Mouse (Mus musculus): ENCODE measurements at regions not wholly inside any gene's neighbourhood (a gene's known extent, or its start where the extent isn't known, plus 50 kb on each side); places are given as distances from the start of the nearest gene placed in this dataset.
A peak's percentile ranks its signal among the peaks of the same experiment; 100 is the strongest.
"Not testable (repeated sequence)": the region's sequence is repeated elsewhere in the genome, so short reads cannot be mapped to it uniquely, and the experiment has no call there.

DNA sequence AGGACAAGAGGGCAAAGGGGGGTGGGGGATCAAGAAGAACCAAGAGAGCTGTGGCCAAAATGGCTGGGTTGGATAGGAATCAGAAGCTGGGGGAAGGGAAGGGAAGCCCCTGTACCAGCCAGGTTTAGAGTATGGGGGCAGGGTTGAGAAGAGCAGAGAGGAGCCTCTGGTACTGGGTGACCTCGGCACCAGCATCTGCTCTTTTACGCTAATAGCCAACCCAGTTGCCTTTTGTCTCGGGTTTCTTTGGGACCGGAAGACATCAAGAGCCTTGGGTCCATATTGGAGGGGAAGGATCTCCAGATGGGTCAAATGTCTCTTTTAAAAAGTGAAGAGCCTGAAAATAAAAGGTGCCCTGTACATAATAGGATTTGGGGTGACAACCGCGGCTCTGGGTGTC lies 493.0 kb upstream of the Gulo start:
- H3K27ac ChIP-seq (ENCODE audit: low read length): no peak overlapping the region
- WGBS: 85% methylated on average over 6 of the region's 6 CpGs
- H3K9ac ChIP-seq (ENCODE audit: low read length): no peak overlapping the region
- no peaks in the 10 kb centered on the region for H3K36me3 ChIP-seq (ENCODE audit: control insufficient read depth, insufficient read depth)
- no peaks in the 10 kb centered on the region for H3K9me3 ChIP-seq (replicated peaks; ENCODE audit: control insufficient read depth, low read length)
- ATAC-seq (replicated peaks; ENCODE audit: extremely low read depth, insufficient read depth, low FRiP score): no peak
- no peak overlapping the region for H3K4me2 ChIP-seq (ENCODE audit: low read depth, low read length)
- H3K4me1 ChIP-seq (ENCODE audit: control insufficient read depth, insufficient read depth, low read length): no peaks in the 10 kb centered on the region
- H3K27me3 ChIP-seq (ENCODE audit: control insufficient read depth, insufficient read depth, low read length): no peaks in the 10 kb centered on the region
- H3K4me3 ChIP-seq (ENCODE audit: low read length): no peak overlapping the region

DNA sequence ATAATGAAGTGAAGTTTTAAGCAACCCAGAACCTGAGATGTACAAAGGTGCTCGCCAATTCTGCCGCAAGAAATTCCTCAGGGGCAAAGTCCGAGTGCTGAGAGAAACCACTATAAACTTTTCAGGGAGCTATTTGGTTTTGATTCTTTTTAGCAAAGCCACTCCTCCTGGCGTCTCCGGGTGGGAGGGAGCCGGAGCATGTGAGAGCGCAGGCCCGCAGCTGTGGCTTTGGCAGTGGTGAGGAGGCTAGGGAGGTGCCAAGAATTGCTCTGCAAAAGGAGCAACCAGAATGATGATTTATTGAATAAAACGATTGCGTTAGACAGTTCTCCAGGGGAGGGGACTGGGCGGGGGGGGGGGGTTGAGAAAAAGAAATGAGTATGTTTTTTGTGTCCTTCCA lies 490.9 kb upstream of the Gulo start:
- Histone ChIP-seq H3K4me1 (ENCODE audit: control insufficient read depth, insufficient read depth, low read length) (no peaks in the 10 kb centered on the region), H3K27ac (ENCODE audit: low read length) (no peak overlapping the region), H3K27me3 (ENCODE audit: control insufficient read depth, insufficient read depth, low read length) (no peaks in the 10 kb centered on the region), H3K36me3 (ENCODE audit: control insufficient read depth, insufficient read depth) (no peaks in the 10 kb centered on the region), H3K9me3 (replicated peaks; ENCODE audit: control insufficient read depth, low read length) (no peaks in the 10 kb centered on the region), H3K9ac (ENCODE audit: low read length) (no peak overlapping the region), H3K4me2 (ENCODE audit: low read depth, low read length) (no peak overlapping the region; the same call in 1 of the 2 replicates), H3K4me3 (ENCODE audit: low read length) (no peak overlapping the region)
- WGBS: 44% methylated on average over 11 of the region's 11 CpGs
- no peak for ATAC-seq (replicated peaks; ENCODE audit: extremely low read depth, insufficient read depth, low FRiP score)

DNA sequence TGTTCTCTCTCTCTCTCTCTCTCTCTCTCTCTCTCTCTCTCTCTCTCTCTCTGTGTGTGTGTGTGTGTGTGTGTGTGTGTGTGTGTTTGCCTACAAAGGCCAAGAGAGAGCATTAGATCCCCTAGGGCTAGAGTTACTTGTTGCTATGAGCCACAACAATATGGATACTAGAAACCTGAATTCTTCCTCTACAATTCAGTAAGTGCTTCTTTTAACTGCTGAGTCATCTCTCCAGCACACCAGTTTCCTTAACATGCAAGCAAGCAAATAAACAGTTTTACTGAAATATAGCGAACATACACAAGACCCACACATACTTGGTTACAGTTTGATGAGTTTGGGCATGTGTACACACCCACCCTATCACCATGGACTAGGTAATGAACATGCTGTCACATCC lies 486.1 kb upstream of the Gulo start:
- Histone ChIP-seq H3K4me2 (ENCODE audit: low read depth, low read length) (no peak overlapping the region), H3K4me3 (ENCODE audit: low read length) (no peak overlapping the region), H3K36me3 (ENCODE audit: control insufficient read depth, insufficient read depth) (no peaks in the 10 kb centered on the region), H3K4me1 (ENCODE audit: control insufficient read depth, insufficient read depth, low read length) (no peaks in the 10 kb centered on the region), H3K27me3 (ENCODE audit: control insufficient read depth, insufficient read depth, low read length) (no peaks in the 10 kb centered on the region), H3K27ac (ENCODE audit: low read length) (no peak overlapping the region), H3K9me3 (replicated peaks; ENCODE audit: control insufficient read depth, low read length) (no peaks in the 10 kb centered on the region), H3K9ac (ENCODE audit: low read length) (no peak overlapping the region)
- ATAC-seq (replicated peaks; ENCODE audit: extremely low read depth, insufficient read depth, low FRiP score): no peak
- WGBS: 96% methylated on average over 1 of the region's 1 CpGs

DNA sequence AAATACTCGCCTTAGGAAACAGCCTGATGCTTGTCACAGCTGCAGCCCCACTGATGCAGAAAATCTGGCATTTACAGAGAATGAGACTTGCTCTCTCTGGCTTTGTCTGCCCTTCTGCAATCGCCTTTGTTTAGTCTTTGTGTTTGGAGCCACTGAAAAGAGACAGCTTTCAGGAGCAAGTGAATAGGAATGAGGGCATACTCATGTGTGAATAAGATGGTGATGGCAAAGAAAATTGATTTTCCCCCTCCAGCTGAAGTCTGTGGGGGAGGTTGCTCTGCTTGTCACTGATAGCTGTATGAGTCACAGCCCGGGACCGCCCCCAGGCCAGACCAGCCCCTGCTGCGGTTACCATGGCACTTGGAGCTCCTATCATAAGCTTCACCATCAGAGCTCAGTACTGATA lies 485.5 kb upstream of the Gulo start:
- Histone ChIP-seq H3K27me3 (ENCODE audit: control insufficient read depth, insufficient read depth, low read length) (no peaks in the 10 kb centered on the region), H3K9me3 (replicated peaks; ENCODE audit: control insufficient read depth, low read length) (no peaks in the 10 kb centered on the region), H3K9ac (ENCODE audit: low read length) (no peak overlapping the region), H3K4me2 (ENCODE audit: low read depth, low read length) (no peak overlapping the region), H3K4me1 (ENCODE audit: control insufficient read depth, insufficient read depth, low read length) (no peaks in the 10 kb centered on the region), H3K36me3 (ENCODE audit: control insufficient read depth, insufficient read depth) (no peaks in the 10 kb centered on the region), H3K27ac (ENCODE audit: low read length) (no peak overlapping the region), H3K4me3 (ENCODE audit: low read length) (no peak overlapping the region)
- ATAC-seq (replicated peaks; ENCODE audit: extremely low read depth, insufficient read depth, low FRiP score): no peak
- 17% methylated on average over 5 of the region's 5 CpGs for WGBS

DNA sequence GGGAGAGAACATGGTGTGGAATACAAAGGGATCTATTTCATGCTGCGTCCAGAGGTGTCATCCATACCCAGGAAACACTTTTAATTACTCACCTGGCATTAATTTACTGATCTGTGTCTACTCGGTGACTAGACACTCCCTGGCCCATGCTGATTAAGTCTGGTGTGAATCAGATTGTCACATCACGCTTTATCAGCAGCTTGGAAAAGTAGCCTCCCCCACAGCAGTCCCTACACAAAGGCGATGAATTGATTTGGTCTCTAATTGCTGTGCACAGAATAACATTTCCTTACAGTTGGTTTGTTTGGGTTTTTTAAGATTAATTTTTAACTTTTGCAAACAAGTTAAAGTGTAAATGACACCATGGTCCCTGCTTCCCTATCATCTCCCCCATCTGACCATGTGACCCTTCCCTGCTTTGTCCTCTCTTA lies 484.7 kb upstream of the Gulo start:
- WGBS: 61% methylated on average over 4 of the region's 4 CpGs
- Histone ChIP-seq H3K4me1 (ENCODE audit: control insufficient read depth, insufficient read depth, low read length) (no peaks in the 10 kb centered on the region), H3K9ac (ENCODE audit: low read length) (no peak overlapping the region), H3K9me3 (replicated peaks; ENCODE audit: control insufficient read depth, low read length) (no peaks in the 10 kb centered on the region), H3K36me3 (ENCODE audit: control insufficient read depth, insufficient read depth) (no peaks in the 10 kb centered on the region), H3K27me3 (ENCODE audit: control insufficient read depth, insufficient read depth, low read length) (no peaks in the 10 kb centered on the region), H3K4me3 (ENCODE audit: low read length) (no peak overlapping the region), H3K27ac (ENCODE audit: low read length) (no peak overlapping the region), H3K4me2 (ENCODE audit: low read depth, low read length) (no peak overlapping the region)
- ATAC-seq (replicated peaks; ENCODE audit: extremely low read depth, insufficient read depth, low FRiP score): no peak

- WGBS: 68% methylated on average over 1 of the region's 1 CpGs
- H3K4me1 ChIP-seq (ENCODE audit: control insufficient read depth, insufficient read depth, low read length); ATAC-seq (replicated peaks; ENCODE audit: extremely low read depth, insufficient read depth, low FRiP score); H3K27me3 ChIP-seq (ENCODE audit: control insufficient read depth, insufficient read depth, low read length); H3K4me2 ChIP-seq (ENCODE audit: low read depth, low read length); H3K27ac ChIP-seq (ENCODE audit: low read length); H3K9ac ChIP-seq (ENCODE audit: low read length); H3K4me3 ChIP-seq (ENCODE audit: low read length); H3K36me3 ChIP-seq (ENCODE audit: control insufficient read depth, insufficient read depth); H3K9me3 ChIP-seq (replicated peaks; ENCODE audit: control insufficient read depth, low read length): not testable (repeated sequence)
Observed at GRCm38 (mm10) chr14:66484751-66485150, 475.7 kb upstream of the Gulo start.

GRCm38 (mm10) chr14:66479181-66479580 lies 470.2 kb upstream of the Gulo start:
- H3K36me3 ChIP-seq (ENCODE audit: control insufficient read depth, insufficient read depth): no peaks in the 10 kb centered on the region
- no peak overlapping the region for H3K4me3 ChIP-seq (ENCODE audit: low read length)
- no peak overlapping the region for H3K4me2 ChIP-seq (ENCODE audit: low read depth, low read length)
- no peak for ATAC-seq (replicated peaks; ENCODE audit: extremely low read depth, insufficient read depth, low FRiP score)
- H3K27me3 ChIP-seq (ENCODE audit: control insufficient read depth, insufficient read depth, low read length): no peaks in the 10 kb centered on the region
- WGBS: 69% methylated on average over 4 of the region's 4 CpGs
- no peak overlapping the region for H3K9ac ChIP-seq (ENCODE audit: low read length)
- no peaks in the 10 kb centered on the region for H3K4me1 ChIP-seq (ENCODE audit: control insufficient read depth, insufficient read depth, low read length)
- H3K27ac ChIP-seq (ENCODE audit: low read length): no peak overlapping the region
- H3K9me3 ChIP-seq (replicated peaks; ENCODE audit: control insufficient read depth, low read length): peaks cover 7% of the 10 kb centered on the region; the same call in 1 of the 2 replicates

- 43% methylated on average over 6 of the region's 6 CpGs for WGBS
- Histone ChIP-seq H3K9ac (ENCODE audit: low read length) (no peak overlapping the region), H3K4me1 (ENCODE audit: control insufficient read depth, insufficient read depth, low read length) (no peaks in the 10 kb centered on the region), H3K4me3 (ENCODE audit: low read length) (no peak overlapping the region), H3K36me3 (ENCODE audit: control insufficient read depth, insufficient read depth) (no peaks in the 10 kb centered on the region), H3K27ac (ENCODE audit: low read length) (no peak overlapping the region), H3K9me3 (replicated peaks; ENCODE audit: control insufficient read depth, low read length) (peaks cover 7% of the 10 kb centered on the region; the same call in 1 of the 2 replicates), H3K27me3 (ENCODE audit: control insufficient read depth, insufficient read depth, low read length) (no peaks in the 10 kb centered on the region), H3K4me2 (ENCODE audit: low read depth, low read length) (0 out of 2 replicates have a peak overlapping the region, but pooled peaks have one; percentile 12)
- no peak for ATAC-seq (replicated peaks; ENCODE audit: extremely low read depth, insufficient read depth, low FRiP score)
Observed at GRCm38 (mm10) chr14:66478562-66478961, 469.6 kb upstream of the Gulo start.

- Histone ChIP-seq H3K27ac (ENCODE audit: low read length) (no peak overlapping the region), H3K4me3 (ENCODE audit: low read length) (no peak overlapping the region), H3K27me3 (ENCODE audit: control insufficient read depth, insufficient read depth, low read length) (no peaks in the 10 kb centered on the region), H3K9me3 (replicated peaks; ENCODE audit: control insufficient read depth, low read length) (no peaks in the 10 kb centered on the region), H3K36me3 (ENCODE audit: control insufficient read depth, insufficient read depth) (no peaks in the 10 kb centered on the region), H3K4me1 (ENCODE audit: control insufficient read depth, insufficient read depth, low read length) (no peaks in the 10 kb centered on the region), H3K4me2 (ENCODE audit: low read depth, low read length) (no peak overlapping the region), H3K9ac (ENCODE audit: low read length) (no peak overlapping the region)
- ATAC-seq (replicated peaks; ENCODE audit: extremely low read depth, insufficient read depth, low FRiP score): no peak
- 55% methylated on average over 1 of the region's 1 CpGs for WGBS
Observed at GRCm38 (mm10) chr14:66475026-66475425, 466.0 kb upstream of the Gulo start.

- WGBS: 29% methylated on average over 1 of the region's 1 CpGs
- Histone ChIP-seq H3K9ac (ENCODE audit: low read length) (no peak overlapping the region), H3K4me1 (ENCODE audit: control insufficient read depth, insufficient read depth, low read length) (no peaks in the 10 kb centered on the region), H3K4me3 (ENCODE audit: low read length) (no peak overlapping the region), H3K27me3 (ENCODE audit: control insufficient read depth, insufficient read depth, low read length) (no peaks in the 10 kb centered on the region), H3K27ac (ENCODE audit: low read length) (no peak overlapping the region), H3K36me3 (ENCODE audit: control insufficient read depth, insufficient read depth) (no peaks in the 10 kb centered on the region), H3K4me2 (ENCODE audit: low read depth, low read length) (no peak overlapping the region), H3K9me3 (replicated peaks; ENCODE audit: control insufficient read depth, low read length) (no peaks in the 10 kb centered on the region)
- ATAC-seq (replicated peaks; ENCODE audit: extremely low read depth, insufficient read depth, low FRiP score): no peak
Observed at GRCm38 (mm10) chr14:66473251-66473550, 464.2 kb upstream of the Gulo start.
